Mouse (Mus musculus) olfactory bulb, adult 2 months (tissue): ENCODE measurements around the gene Capn8. TPM values are rescaled to one million over a fixed set of nuclear protein-coding genes. Genes with fewer than 3 reads are reported as not detected.
A peak's percentile ranks its signal among the peaks of the same experiment; 100 is the strongest.

ENCODE experiments used
- H3K27ac ChIP-seq: fragments of 200-500 bp; 2 replicates; pipeline ENCODE4 v1.5.1; 2012; ENCODE audit warnings: low read depth, low read length; ENCODE audit not compliant: insufficient read depth
- H3K4me1 ChIP-seq: fragments of 200-500 bp; 2 replicates; pipeline ENCODE4 v1.6.1; 2012; ENCODE audit warnings: low read length; ENCODE audit not compliant: control insufficient read depth, insufficient read depth
- H3K4me3 ChIP-seq: fragments of 200-500 bp; 2 replicates; pipeline ENCODE4 v1.5.1; 2012; ENCODE audit warnings: mild to moderate bottlenecking, low read depth, low read length, moderate library complexity; ENCODE audit not compliant: insufficient read depth
- CTCF ChIP-seq: fragments of 200-500 bp; IDR thresholded peaks from 2 replicates; pipeline ENCODE4 v1.5.1; 2012; ENCODE audit warnings: low read depth, mild to moderate bottlenecking, low read length, moderate library complexity; ENCODE audit not compliant: insufficient read depth
- POLR2A ChIP-seq: fragments of 200-500 bp; IDR thresholded peaks from 2 replicates; pipeline ENCODE4 v1.6.1; 2012; ENCODE audit warnings: mild to moderate bottlenecking, low read depth, low read length, moderate library complexity; ENCODE audit not compliant: insufficient read depth
- WGBS: fragments of 180-500 bp; shearing (Covaris S2); methylation state at CpG from one replicate; pipeline ENCODE4 v1.1.7; 2018; 5-methylcytosine and 5-hydroxymethylcytosine counted together
- polyA plus RNA-seq: library from polyadenylated mRNA; stranded (reverse); fragments of >200 nt; gene quantifications from 2 replicates; pipeline ENCODE4 v1.2.4, GENCODE M21; 2012; ENCODE audit warnings: low replicate concordance; ENCODE audit not compliant: missing spikeins, insufficient read depth, insufficient read length

Capn8 gene
- polyA plus RNA-seq, 1 experiment: not detected

DNA sequence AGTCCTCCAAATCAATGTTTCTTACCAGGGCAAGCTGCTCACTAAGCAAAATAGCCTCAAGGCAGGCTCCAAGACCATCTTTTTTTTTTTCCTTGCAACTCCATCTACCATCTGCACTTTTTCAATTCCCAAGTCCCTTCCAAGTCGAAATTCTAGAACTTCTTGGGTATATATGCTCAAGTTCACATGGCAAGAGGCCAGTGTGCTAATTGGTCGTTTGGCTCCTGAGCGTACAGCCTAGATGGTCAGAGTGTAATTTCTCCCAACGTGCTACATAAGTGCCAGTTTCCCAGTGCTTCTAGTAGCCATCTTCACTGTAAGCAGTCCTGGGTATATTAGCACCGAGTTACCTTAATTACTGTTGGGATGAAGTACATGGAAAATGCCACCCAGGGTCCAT, 41.8 kb upstream of the Capn8 start:
- no peak overlapping the region for H3K27ac ChIP-seq
- TF ChIP-seq CTCF: no peak
- H3K4me1 ChIP-seq: peaks cover 18% of the 10 kb centered on the region
- H3K4me3 ChIP-seq: no peak overlapping the region
- 68% methylated on average over 5 of the region's 5 CpGs for WGBS

DNA sequence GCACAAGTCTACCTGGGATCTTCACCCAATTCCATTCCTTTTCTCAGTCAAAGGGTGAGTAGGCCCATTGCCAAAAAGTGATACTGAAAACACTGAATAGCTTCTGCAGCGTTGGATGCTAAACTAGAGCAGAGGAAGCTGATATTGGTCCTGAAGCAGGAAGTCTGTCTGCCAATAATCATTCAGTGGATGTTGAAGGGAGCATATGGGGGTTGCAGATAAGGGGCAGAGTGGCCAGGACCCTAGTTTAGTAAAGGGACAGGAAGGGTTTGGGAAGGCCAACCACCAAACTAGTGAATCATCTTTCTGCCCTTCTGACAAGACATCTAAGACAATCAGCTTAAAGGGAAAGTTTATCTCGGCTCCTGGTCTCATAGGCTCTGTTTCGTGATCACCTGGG, 41.1 kb upstream of the Capn8 start:
- TF ChIP-seq CTCF: no peak
- TF ChIP-seq POLR2A: no peak
- Histone ChIP-seq H3K4me3 (no peak overlapping the region), H3K4me1 (peaks cover 22% of the 10 kb centered on the region), H3K27ac (no peak overlapping the region)
- WGBS: 91% methylated on average over 3 of the region's 3 CpGs

DNA sequence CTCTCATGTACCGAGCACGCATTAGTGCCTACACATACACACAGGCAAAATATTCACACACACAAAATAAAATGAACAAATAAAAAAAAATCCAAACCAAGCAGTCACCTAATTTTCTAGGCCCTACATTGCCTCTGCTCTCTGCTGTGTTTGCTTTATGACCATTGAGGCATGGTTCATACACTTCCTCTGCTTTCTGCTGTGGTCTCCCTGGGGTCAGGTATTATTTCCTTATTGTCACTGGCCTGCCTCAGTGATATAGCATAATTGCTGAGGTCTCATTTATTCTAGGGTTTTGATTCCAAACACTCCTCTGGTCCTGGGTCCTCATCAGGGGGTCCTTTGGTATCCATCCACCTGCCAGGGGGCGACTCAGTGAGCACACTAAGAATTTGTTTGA, 39.2 kb upstream of the Capn8 start:
- Histone ChIP-seq H3K4me3 (no peak overlapping the region), H3K27ac (no peak overlapping the region), H3K4me1 (peaks cover 17% of the 10 kb centered on the region)
- TF ChIP-seq CTCF (no peak), POLR2A (no peak)
- 95% methylated on average over 3 of the region's 3 CpGs for WGBS

GRCm38 (mm10) chr1:182527261-182527766, 37.5 kb upstream of the Capn8 start:
- TF ChIP-seq POLR2A (no peak), CTCF (no peak)
- H3K4me1 ChIP-seq: peaks cover 17% of the 10 kb centered on the region
- 68% methylated on average over 13 of the region's 13 CpGs for WGBS
- H3K27ac ChIP-seq: no peak overlapping the region
- H3K4me3 ChIP-seq: no peak overlapping the region

- H3K4me1 ChIP-seq: peaks cover 17% of the 10 kb centered on the region
- peak overlapping the region; percentile 15; the same call in 1 of the 2 replicates for H3K27ac ChIP-seq
- 0 out of 2 replicates have a peak, but pooled peaks have one; percentile 21 for TF ChIP-seq POLR2A
- no peak for TF ChIP-seq CTCF
- H3K4me3 ChIP-seq: no peak overlapping the region
- WGBS: 17% methylated on average over 19 of the region's 19 CpGs
Observed at GRCm38 (mm10) chr1:182527921-182528858, 36.6 kb upstream of the Capn8 start.

GRCm38 (mm10) chr1:182533583-182533982, 31.2 kb upstream of the Capn8 start:
- no peak overlapping the region for H3K4me3 ChIP-seq
- H3K27ac ChIP-seq: no peak overlapping the region
- H3K4me1 ChIP-seq: peaks cover 1% of the 10 kb centered on the region
- TF ChIP-seq POLR2A: no peak
- no peak for TF ChIP-seq CTCF
- WGBS: 79% methylated on average over 3 of the region's 3 CpGs

DNA sequence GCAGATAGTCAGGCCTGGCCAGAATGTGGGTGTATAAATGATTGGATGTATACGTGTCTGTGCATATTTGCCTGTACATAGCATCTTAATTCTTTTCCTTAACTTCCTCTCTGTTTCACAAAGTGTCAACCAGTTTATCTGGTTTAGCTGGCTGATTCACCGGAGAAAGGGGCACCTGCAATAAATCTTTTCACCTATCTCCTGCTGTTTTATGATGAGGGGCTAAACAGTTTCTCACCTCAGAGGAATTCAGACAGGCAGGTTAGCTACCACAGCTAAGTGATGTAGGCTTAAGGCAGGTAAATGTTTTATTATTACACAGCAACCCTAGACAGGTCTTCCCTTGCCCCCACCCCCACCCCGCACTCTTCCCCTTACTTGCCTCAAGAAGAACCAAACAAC, 29.7 kb upstream of the Capn8 start:
- no peak for TF ChIP-seq POLR2A
- no peak for TF ChIP-seq CTCF
- 91% methylated on average over 3 of the region's 3 CpGs for WGBS
- H3K4me3 ChIP-seq: no peak overlapping the region
- peaks cover 4% of the 10 kb centered on the region; the same call in 1 of the 2 replicates for H3K4me1 ChIP-seq
- H3K27ac ChIP-seq: no peak overlapping the region

- TF ChIP-seq CTCF: peak; percentile 43; the same call in 1 of the 2 replicates
- TF ChIP-seq POLR2A: no peak
Observed at GRCm38 (mm10) chr1:182539023-182539940, 25.5 kb upstream of the Capn8 start.

GRCm38 (mm10) chr1:182542110-182542509, 22.7 kb upstream of the Capn8 start:
- TF ChIP-seq CTCF (no peak), POLR2A (no peak)
- H3K4me3 ChIP-seq: no peak overlapping the region
- WGBS: 83% methylated on average over 5 of the region's 5 CpGs
- H3K4me1 ChIP-seq: peaks cover 4% of the 10 kb centered on the region; the same call in 1 of the 2 replicates
- no peak overlapping the region for H3K27ac ChIP-seq

More at GRCm38 (mm10) chr1:182539023-182539940, 25.5 kb upstream of the Capn8 start:
- H3K4me3 ChIP-seq: peak overlapping the region; percentile 41
- H3K4me1 ChIP-seq: peaks cover 4% of the 10 kb centered on the region; the same call in 1 of the 2 replicates
- WGBS: 13% methylated on average over 9 of the region's 9 CpGs
- peak overlapping the region; percentile 26; the same call in 1 of the 2 replicates for H3K27ac ChIP-seq
